Mouse (Mus musculus) spleen, postnatal 36 days (tissue): ENCODE measurements around the gene Nop10.

ENCODE experiments used
- DNase-seq, 2 experiments: peaks; one replicate each; pipeline ENCODE4 v3.0.0; 2022; ENCODE audit warnings: low spot score in 2 of 2, mixed read lengths in 1 of 2

Gene Nop10

GRCm38 (mm10) chr2:112261748-112262653, at the start of gene Nop10:
Gene Nop10 (plus strand): TSS chr2:112261926.
- peak; percentile 80 to 86 for DNase-seq

GRCm38 (mm10) chr2:112215977-112216376, 45.7 kb upstream of the Nop10 start:
- DNase-seq: no peak

GRCm38 (mm10) chr2:112217614-112218013, 44.1 kb upstream of the Nop10 start:
- no peak for DNase-seq

- no peak for DNase-seq
These were observed 40.8 kb upstream of the Nop10 start for GRCm38 (mm10) chr2:112220880-112221279.

GRCm38 (mm10) chr2:112222607-112223006, 39.1 kb upstream of the Nop10 start:
- DNase-seq: no peak

- no peak for DNase-seq
These were observed 37.4 kb upstream of the Nop10 start for GRCm38 (mm10) chr2:112224356-112224755.

GRCm38 (mm10) chr2:112232623-112233022, 29.1 kb upstream of the Nop10 start:
- DNase-seq: peak in 1 of 2 experiments; percentile 7

GRCm38 (mm10) chr2:112236620-112237019, 25.1 kb upstream of the Nop10 start:
- no peak for DNase-seq

GRCm38 (mm10) chr2:112238006-112238405, 23.7 kb upstream of the Nop10 start:
- DNase-seq: no peak

GRCm38 (mm10) chr2:112239212-112239934, 22.4 kb upstream of the Nop10 start, which contains the start of gene Lpcat4:
Gene Lpcat4 (plus strand): TSS chr2:112239468.
- DNase-seq: peak; percentile 77 to 83

- peak in 1 of 2 experiments; percentile 12 for DNase-seq
These were observed 21.6 kb upstream of the Nop10 start for GRCm38 (mm10) chr2:112239935-112240721.

GRCm38 (mm10) chr2:112241787-112242186, 19.9 kb upstream of the Nop10 start:
- no peak for DNase-seq

- DNase-seq: no peak
These were observed 16.4 kb upstream of the Nop10 start for GRCm38 (mm10) chr2:112245307-112245706.

GRCm38 (mm10) chr2:112246193-112246592, 15.5 kb upstream of the Nop10 start:
- DNase-seq: no peak

GRCm38 (mm10) chr2:112247323-112247722, 14.4 kb upstream of the Nop10 start:
- no peak for DNase-seq

- DNase-seq: no peak
These were observed 11.8 kb upstream of the Nop10 start for GRCm38 (mm10) chr2:112249780-112250453.

GRCm38 (mm10) chr2:112254675-112255515, 6.8 kb upstream of the Nop10 start:
- DNase-seq: no peak

GRCm38 (mm10) chr2:112259241-112259962, 2.3 kb upstream of the Nop10 start, which contains the start of gene Nutm1:
Gene Nutm1 (minus strand): TSS chr2:112259291.
- DNase-seq: peak in 1 of 2 experiments; percentile 34

- DNase-seq: peak in 1 of 2 experiments; percentile 27
These were observed 1.1 kb downstream of the Nop10 start for GRCm38 (mm10) chr2:112262779-112263295.
